Mouse (Mus musculus) erythroblast, embryonic 14.5 days (primary cell): Measurements from ENCODE around the gene Mamdc4.

Experiments
- GATA1 ChIP-seq: IDR thresholded peaks from 2 replicates; pipeline ENCODE4 v1.6.1; 2012; ENCODE audit warnings: low read length, inconsistent platforms, mixed read lengths
- TAL1 ChIP-seq: IDR thresholded peaks from 3 replicates; pipeline ENCODE4 v1.6.1; 2012; ENCODE audit warnings: low read length, inconsistent platforms, mixed read lengths

GRCm38 (mm10) chr2:25566558-25566957, 8.1 kb downstream of the Mamdc4 start:
- TF ChIP-seq GATA1 (no peak), TAL1 (no peak)
